Mouse (Mus musculus) lung, adult 2 months (tissue): ENCODE data around the gene Actl6b.

Source experiments
- CTCF ChIP-seq: fragments of 200-500 bp; IDR thresholded peaks from 2 replicates; pipeline ENCODE4 v1.5.1; 2011; ENCODE audit warnings: mild to moderate bottlenecking, low read length, control low read depth; ENCODE audit not compliant: insufficient read depth
- POLR2A ChIP-seq: fragments of 200-500 bp; IDR thresholded peaks from 2 replicates; pipeline ENCODE4 v1.6.1; 2011; ENCODE audit warnings: low read depth, mild to moderate bottlenecking, control low read depth, low read length, borderline replicate concordance; ENCODE audit errors: extremely low read depth

DNA sequence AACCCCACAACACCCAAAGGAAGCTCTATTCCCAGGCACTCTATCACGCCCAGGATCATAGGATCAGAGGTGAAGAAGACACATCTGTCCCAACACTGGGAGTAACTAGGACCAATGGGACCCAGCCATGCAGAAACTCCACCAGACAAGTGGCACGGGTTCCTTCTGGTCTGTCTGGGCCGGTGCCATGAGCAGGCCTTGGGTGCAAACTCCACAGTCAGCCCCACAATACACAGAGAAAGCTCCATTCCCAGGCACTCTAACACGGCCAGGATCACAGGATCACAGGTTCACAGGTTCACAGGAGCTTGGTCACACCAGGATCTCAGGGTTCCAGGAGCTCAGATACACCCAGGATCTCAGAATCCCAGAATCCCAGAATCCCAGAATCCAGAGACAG lies 7.7 kb upstream of the Actl6b start:
- TF ChIP-seq POLR2A (no peak), CTCF (no peak)
